Mouse (Mus musculus): ENCODE measurements around the gene Qrfpr. TPM values are rescaled to one million over a fixed set of nuclear protein-coding genes. Genes with fewer than 3 reads are reported as not detected.

Qrfpr gene
- total RNA-seq (2014; fragmentation: Nextera tagmentation) (not detected in 2 replicates), total RNA-seq (2017) (not detected in 2 replicates)

GRCm38 (mm10) chr3:36221743-36222682 is at the start of gene Qrfpr:
Qrfpr (minus strand) TSS chr3:36222313.
- no peak for ATAC-seq (replicated peaks; ENCODE audit: poor library complexity, severe bottlenecking)

- no peak for ATAC-seq (replicated peaks; ENCODE audit: poor library complexity, severe bottlenecking)
Observed at GRCm38 (mm10) chr3:36263873-36264272, 41.8 kb upstream of the Qrfpr start.

GRCm38 (mm10) chr3:36263265-36263664 is 41.2 kb upstream of the Qrfpr start:
- ATAC-seq (replicated peaks; ENCODE audit: poor library complexity, severe bottlenecking) = no peak

- ATAC-seq (replicated peaks; ENCODE audit: poor library complexity, severe bottlenecking) = no peak
Observed at GRCm38 (mm10) chr3:36250585-36250984, 28.5 kb upstream of the Qrfpr start.

GRCm38 (mm10) chr3:36248446-36248845 is 26.3 kb upstream of the Qrfpr start:
- no peak for ATAC-seq (replicated peaks; ENCODE audit: poor library complexity, severe bottlenecking)

- no peak for ATAC-seq (replicated peaks; ENCODE audit: poor library complexity, severe bottlenecking)
Observed at GRCm38 (mm10) chr3:36229941-36230340, 7.8 kb upstream of the Qrfpr start.

- ATAC-seq (replicated peaks; ENCODE audit: poor library complexity, severe bottlenecking) = no peak
Observed at GRCm38 (mm10) chr3:36227246-36227645, 5.1 kb upstream of the Qrfpr start.

GRCm38 (mm10) chr3:36223361-36223760 is 1.2 kb upstream of the Qrfpr start:
- no peak for ATAC-seq (replicated peaks; ENCODE audit: poor library complexity, severe bottlenecking)

- no peak for ATAC-seq (replicated peaks; ENCODE audit: poor library complexity, severe bottlenecking)
Observed at GRCm38 (mm10) chr3:36212758-36213157, 9.4 kb downstream of the Qrfpr start.

- no peak for ATAC-seq (replicated peaks; ENCODE audit: poor library complexity, severe bottlenecking)
Observed at GRCm38 (mm10) chr3:36210939-36211338, 11.2 kb downstream of the Qrfpr start.

- peak; percentile 48; the same call in 1 of the 2 replicates for ATAC-seq (replicated peaks; ENCODE audit: poor library complexity, severe bottlenecking)
Observed at GRCm38 (mm10) chr3:36209776-36210555, 12.1 kb downstream of the Qrfpr start.

- no peak for ATAC-seq (replicated peaks; ENCODE audit: poor library complexity, severe bottlenecking)
Observed at GRCm38 (mm10) chr3:36207520-36208264, 14.4 kb downstream of the Qrfpr start.

- ATAC-seq (replicated peaks; ENCODE audit: poor library complexity, severe bottlenecking) = no peak
Observed at GRCm38 (mm10) chr3:36202932-36203331, 19.2 kb downstream of the Qrfpr start.

GRCm38 (mm10) chr3:36201098-36201497 is 21.0 kb downstream of the Qrfpr start:
- ATAC-seq (replicated peaks; ENCODE audit: poor library complexity, severe bottlenecking) = no peak

- ATAC-seq (replicated peaks; ENCODE audit: poor library complexity, severe bottlenecking) = no peak
Observed at GRCm38 (mm10) chr3:36189243-36189642, 32.9 kb downstream of the Qrfpr start.

GRCm38 (mm10) chr3:36186510-36186909 is 35.6 kb downstream of the Qrfpr start:
- no peak for ATAC-seq (replicated peaks; ENCODE audit: poor library complexity, severe bottlenecking)

- ATAC-seq (replicated peaks; ENCODE audit: poor library complexity, severe bottlenecking) = no peak; the same call in 1 of the 2 replicates
Observed at GRCm38 (mm10) chr3:36181519-36181918, 40.6 kb downstream of the Qrfpr start.

- ATAC-seq (replicated peaks; ENCODE audit: poor library complexity, severe bottlenecking) = no peak
Observed at GRCm38 (mm10) chr3:36173761-36174160, 48.4 kb downstream of the Qrfpr start.

- ATAC-seq (replicated peaks; ENCODE audit: poor library complexity, severe bottlenecking) = no peak
Observed at GRCm38 (mm10) chr3:36171348-36171747, 50.8 kb downstream of the Qrfpr start.

GRCm38 (mm10) chr3:36170670-36171210 is 51.4 kb downstream of the Qrfpr start:
- ATAC-seq (replicated peaks; ENCODE audit: poor library complexity, severe bottlenecking) = no peak

Measured in granulocyte monocyte progenitor cell, adult 5-6 weeks (primary cell).